Mouse (Mus musculus) layer of hippocampus, postnatal 25 days (tissue): ENCODE data around the gene Cttnbp2nl. TPM values are rescaled to one million over a fixed set of nuclear protein-coding genes. Genes with fewer than 3 reads are reported as not detected.

ENCODE experiments used
- DNase-seq, 2 experiments: peaks; one replicate each; pipeline ENCODE4 v3.0.0; 2022; ENCODE audit warnings: mixed read lengths in 2 of 2, low spot score in 1 of 2; ENCODE audit errors: extremely low spot score in 1 of 2
- total RNA-seq, 2 experiments: library from RNA; stranded (reverse); gene quantifications; 2 replicates each; pipeline ENCODE4 v1.2.3; 2021

The Cttnbp2nl gene
- total RNA-seq, result 10 to 100 TPM; 26.4 to 26.6 TPM

GRCm38 (mm10) chr3:105052937-105053697 is at the start of gene Cttnbp2nl:
TSS of gene Cttnbp2nl (minus strand) at chr3:105053146.
- DNase-seq, result peak; percentile 99

DNA sequence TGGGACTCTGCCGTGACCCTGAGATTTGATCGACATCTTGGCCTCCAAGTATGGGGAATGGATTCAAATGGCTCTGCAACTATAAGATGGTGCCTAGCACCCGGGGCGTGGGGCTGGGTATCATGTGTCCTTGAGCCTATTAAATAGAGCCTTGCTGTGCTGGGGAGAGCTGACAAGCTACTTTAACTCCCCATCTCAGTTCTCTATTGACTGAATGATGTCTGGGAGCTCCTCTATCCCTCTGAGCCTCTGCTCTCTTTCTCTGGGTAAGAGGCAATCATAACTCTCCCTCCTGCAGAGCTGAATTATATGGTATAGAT is 47.3 kb upstream of the Cttnbp2nl start:
- DNase-seq, result no peak

DNA sequence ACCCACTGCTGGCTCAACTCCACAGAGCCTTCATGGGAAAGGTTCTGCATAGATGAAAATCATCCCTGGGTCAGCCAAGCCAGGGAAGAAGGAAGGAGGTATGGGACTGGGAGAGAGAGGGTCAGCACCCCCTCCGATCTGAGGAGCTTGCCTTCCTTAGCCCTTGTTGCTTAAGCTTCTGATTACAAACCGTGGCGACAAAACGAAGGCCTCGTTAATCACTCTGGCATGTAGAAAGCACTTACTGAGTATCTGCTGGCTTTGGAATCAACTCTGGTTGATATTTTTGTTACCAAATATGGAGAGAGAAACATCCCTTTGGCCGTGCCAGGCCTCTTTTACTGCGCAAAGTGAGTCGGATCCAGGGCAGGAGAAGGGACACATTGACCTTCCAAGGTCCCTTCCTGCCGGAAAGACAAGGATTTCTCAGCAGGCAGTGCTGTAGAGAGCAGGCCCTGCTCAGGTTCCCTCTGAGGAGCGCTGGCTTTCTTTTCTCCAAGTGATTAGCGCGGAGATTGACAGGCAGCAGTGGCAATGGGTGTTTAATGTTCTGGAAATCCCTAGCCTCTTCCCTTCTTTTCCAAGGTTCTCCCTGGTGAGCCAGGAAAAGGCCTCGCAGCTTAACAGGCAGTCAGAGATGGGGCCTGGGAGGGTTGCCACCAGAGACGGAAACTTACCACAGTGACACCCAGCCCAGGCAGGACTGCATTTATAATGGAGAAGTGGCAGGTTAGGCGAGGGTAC is 46.8 kb upstream of the Cttnbp2nl start:
- no peak for DNase-seq

GRCm38 (mm10) chr3:105097581-105097980 is 44.6 kb upstream of the Cttnbp2nl start:
- DNase-seq, result no peak

DNA sequence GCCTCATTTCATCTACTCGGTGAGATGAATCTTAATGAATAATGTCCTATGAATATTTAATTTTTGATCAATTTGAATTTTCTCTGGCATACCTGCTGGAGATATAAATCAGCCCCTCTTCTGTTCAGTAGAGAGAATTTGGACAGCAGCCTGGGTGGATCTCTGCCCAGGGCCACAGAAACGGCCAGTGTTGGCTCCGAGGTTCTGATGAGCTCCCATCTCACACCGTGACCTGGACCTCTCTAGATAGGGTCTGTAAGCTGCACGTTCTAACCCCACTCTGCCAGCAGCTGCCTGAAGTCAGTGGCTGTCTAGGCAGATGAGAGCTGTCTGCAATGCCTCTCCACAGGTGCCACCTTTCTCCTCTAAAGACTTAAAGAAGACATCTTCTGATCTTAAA is 42.1 kb upstream of the Cttnbp2nl start:
- DNase-seq, result no peak

- no peak for DNase-seq
Observed at GRCm38 (mm10) chr3:105094448-105094847, 41.5 kb upstream of the Cttnbp2nl start.

GRCm38 (mm10) chr3:105092721-105093505 is 40.0 kb upstream of the Cttnbp2nl start:
- no peak for DNase-seq

GRCm38 (mm10) chr3:105090981-105091380 is 38.0 kb upstream of the Cttnbp2nl start:
- DNase-seq, result peak in 1 of 2 experiments; percentile 53

DNA sequence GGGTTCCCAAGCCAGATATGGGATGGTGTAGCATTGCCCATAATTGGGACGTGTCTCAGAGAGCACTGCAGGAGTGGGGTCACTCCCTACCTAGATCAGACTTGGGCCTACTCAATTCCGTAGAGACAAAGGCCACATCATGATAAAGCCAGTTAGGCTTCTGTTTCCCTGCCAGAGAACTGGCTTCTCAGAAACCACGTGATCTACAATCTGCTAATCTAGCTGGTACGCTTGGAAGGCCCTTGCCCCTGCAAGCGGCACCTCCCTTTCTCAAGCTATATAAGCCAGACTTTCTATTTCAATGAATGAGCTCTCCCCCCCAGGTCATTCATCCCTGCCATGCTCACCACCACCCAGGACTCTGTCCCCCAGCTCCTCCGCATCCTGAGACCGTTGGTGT is 37.2 kb upstream of the Cttnbp2nl start:
- DNase-seq, result no peak

GRCm38 (mm10) chr3:105088638-105089037 is 35.7 kb upstream of the Cttnbp2nl start:
- no peak for DNase-seq

DNA sequence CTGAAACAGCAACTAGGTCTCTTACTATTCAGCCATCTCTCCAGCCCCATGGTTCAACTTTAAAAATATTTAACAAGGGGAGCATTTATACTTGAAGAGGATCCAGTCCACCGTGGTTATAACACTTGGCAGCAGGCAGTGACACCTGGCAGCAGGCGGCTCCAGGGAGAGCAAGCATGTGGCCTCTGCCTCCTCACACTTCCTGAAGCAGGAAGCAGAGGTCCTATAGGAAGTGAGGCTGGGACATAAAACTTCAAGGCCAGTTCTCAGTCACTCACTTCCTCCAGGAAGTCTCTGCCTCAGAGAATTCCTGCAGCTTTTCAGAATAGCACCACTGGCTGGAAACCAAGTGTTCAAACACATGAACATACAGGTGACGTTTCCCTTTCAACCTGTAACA is 34.4 kb upstream of the Cttnbp2nl start:
- no peak for DNase-seq

- peak; percentile 72 to 85 for DNase-seq
Observed at GRCm38 (mm10) chr3:105078231-105078826, 25.4 kb upstream of the Cttnbp2nl start.

DNA sequence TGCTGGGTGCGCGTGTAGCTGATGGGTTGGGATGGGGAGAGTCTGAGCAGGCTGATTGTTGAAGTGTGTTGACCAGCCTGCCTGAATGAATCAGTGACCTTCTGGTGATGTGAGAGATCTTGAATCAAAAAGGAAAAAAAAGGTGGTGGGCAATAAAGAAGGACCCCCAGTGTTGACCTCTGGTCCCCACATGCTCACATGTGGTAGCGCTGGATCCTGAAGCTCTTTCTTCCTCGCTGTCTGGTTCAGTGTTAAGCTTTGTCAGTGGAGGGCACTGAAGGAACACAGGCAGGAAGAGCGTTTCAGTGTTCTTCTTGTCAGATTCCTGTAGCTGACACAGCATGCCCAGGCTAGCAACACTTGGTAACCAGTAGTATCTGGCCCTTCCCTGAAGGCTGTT is 22.9 kb upstream of the Cttnbp2nl start:
- DNase-seq, result no peak

- no peak for DNase-seq
Observed at GRCm38 (mm10) chr3:105072536-105072935, 19.6 kb upstream of the Cttnbp2nl start.

GRCm38 (mm10) chr3:105071251-105071650 is 18.3 kb upstream of the Cttnbp2nl start:
- DNase-seq, result no peak

- DNase-seq, result no peak
Observed at GRCm38 (mm10) chr3:105070553-105070952, 17.6 kb upstream of the Cttnbp2nl start.

DNA sequence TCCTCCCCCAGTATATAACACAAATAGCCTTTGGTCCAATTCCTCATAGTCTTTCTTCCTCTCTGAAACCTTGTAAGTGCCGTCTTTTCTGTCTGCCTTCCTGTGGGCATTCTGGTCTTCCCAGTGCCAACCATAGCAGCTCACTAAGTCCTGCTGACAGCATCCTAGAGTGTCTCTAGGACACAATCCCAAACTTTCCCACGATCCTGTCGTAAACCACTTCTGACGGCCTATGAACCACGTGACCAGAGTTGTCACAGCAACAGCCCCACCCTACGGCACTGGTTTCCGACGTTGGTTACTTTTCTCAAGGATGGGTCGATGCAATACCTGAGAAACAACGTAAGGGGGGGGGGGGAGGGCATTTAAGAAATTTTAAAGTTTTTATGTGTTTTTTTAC is 13.6 kb upstream of the Cttnbp2nl start, which contains the start of gene 4930564D02Rik:
4930564D02Rik (plus strand) TSS at position 301 of the 400 bp plus-strand sequence.
- DNase-seq, result no peak

GRCm38 (mm10) chr3:105062676-105063075 is 9.7 kb upstream of the Cttnbp2nl start:
- DNase-seq, result no peak

- no peak for DNase-seq
Observed at GRCm38 (mm10) chr3:105061991-105062390, 9.0 kb upstream of the Cttnbp2nl start.

GRCm38 (mm10) chr3:105061496-105061895 is 8.6 kb upstream of the Cttnbp2nl start:
- no peak for DNase-seq

GRCm38 (mm10) chr3:105060992-105061391 is 8.0 kb upstream of the Cttnbp2nl start:
- DNase-seq, result no peak
